Mouse (Mus musculus) stomach, embryonic 16.5 days (tissue): ENCODE measurements around the gene Irak4. TPM values are rescaled to one million over a fixed set of nuclear protein-coding genes. Genes with fewer than 3 reads are reported as not detected.

ENCODE experiments used
- ATAC-seq: fragments of 200-750 bp; cut with Nextera tagmentation; 2 replicates; pipeline ENCODE4 v1.8.0; 2017; ENCODE audit warnings: moderate number of reproducible peaks, moderate TSS enrichment; ENCODE audit not compliant: insufficient read depth, low FRiP score
- H3K27ac ChIP-seq: fragments of 300-500 bp; sonication (generic); 2 replicates; pipeline ENCODE4 v1.5.1; 2014; ENCODE audit warnings: low read length
- H3K27me3 ChIP-seq: fragments of 300-500 bp; sonication (generic); 2 replicates; pipeline ENCODE4 v1.6.1; 2014; ENCODE audit warnings: low read length, control low read depth, mixed read lengths; ENCODE audit not compliant: control insufficient read depth, insufficient read depth
- H3K36me3 ChIP-seq: fragments of 300-500 bp; sonication (generic); 2 replicates; pipeline ENCODE4 v1.6.1; 2014; ENCODE audit warnings: low read length; ENCODE audit not compliant: control insufficient read depth, insufficient read depth
- H3K4me1 ChIP-seq: fragments of 300-500 bp; sonication (generic); 2 replicates; pipeline ENCODE4 v1.6.1; 2014; ENCODE audit warnings: low read length, control low read depth, mixed read lengths; ENCODE audit not compliant: control insufficient read depth, insufficient read depth
- H3K4me2 ChIP-seq: fragments of 300-500 bp; sonication (generic); 2 replicates; pipeline ENCODE4 v1.6.1; 2014; ENCODE audit warnings: low read depth, low read length, mixed read lengths
- H3K4me3 ChIP-seq: fragments of 300-500 bp; sonication (generic); replicated peaks from 2 replicates; pipeline ENCODE4 v1.5.1; 2014; ENCODE audit warnings: mild to moderate bottlenecking, low read length
- H3K9ac ChIP-seq: fragments of 300-500 bp; sonication (generic); 2 replicates; pipeline ENCODE4 v1.6.1; 2014; ENCODE audit warnings: low read length
- H3K9me3 ChIP-seq: fragments of 300-500 bp; sonication (generic); replicated peaks from 2 replicates; pipeline ENCODE4 v1.6.1; 2016; ENCODE audit warnings: low read length, control low read depth; ENCODE audit not compliant: control insufficient read depth
- WGBS: fragments of 180-500 bp; shearing (Covaris S2); extraction: QIAGEN DNeasy Blood & Tissue Kit; methylation state at CpG from one replicate; pipeline ENCODE4 v1.1.7; 2014; 5-methylcytosine and 5-hydroxymethylcytosine counted together
- polyA plus RNA-seq: library from polyadenylated mRNA; unstranded; fragments of >200 nt; fragmentation: Nextera tagmentation; extraction: Ambion mirVana; gene quantifications from 2 replicates; pipeline ENCODE4 v1.2.1, GENCODE M21; 2015

The Irak4 gene
- polyA plus RNA-seq, 1 experiment from 2014 or later = 15.2 TPM

GRCm38 (mm10) chr15:94574566-94575268 lies 31.3 kb downstream of the Irak4 start:
- no peak for ATAC-seq
- no peaks in the 10 kb centered on the region for H3K27me3 ChIP-seq
- H3K4me2 ChIP-seq = no peak overlapping the region
- no peak overlapping the region for H3K9ac ChIP-seq
- H3K36me3 ChIP-seq = no peaks in the 10 kb centered on the region
- WGBS = 72% methylated on average over 4 of the region's 4 CpGs
- no peaks in the 10 kb centered on the region for H3K4me1 ChIP-seq
- H3K9me3 ChIP-seq = no peaks in the 10 kb centered on the region
- H3K4me3 ChIP-seq = no peak overlapping the region
- no peak overlapping the region for H3K27ac ChIP-seq

- no peaks in the 10 kb centered on the region for H3K27me3 ChIP-seq
- H3K36me3 ChIP-seq = peaks cover 30% of the 10 kb centered on the region
- WGBS = 57% methylated on average over 7 of the region's 7 CpGs
- H3K4me1 ChIP-seq = no peaks in the 10 kb centered on the region
- no peak overlapping the region for H3K4me2 ChIP-seq
- H3K4me3 ChIP-seq = no peak overlapping the region
- H3K9ac ChIP-seq = no peak overlapping the region
- no peaks in the 10 kb centered on the region for H3K9me3 ChIP-seq
- H3K27ac ChIP-seq = 0 out of 2 replicates have a peak overlapping the region, but pooled peaks have one; percentile 0
- ATAC-seq = no peak
These were observed 38.7 kb downstream of the Irak4 start for GRCm38 (mm10) chr15:94582000-94582593.

GRCm38 (mm10) chr15:94583153-94583552 lies 39.7 kb downstream of the Irak4 start:
- 60% methylated on average over 10 of the region's 10 CpGs for WGBS

GRCm38 (mm10) chr15:94584738-94585137 lies 41.3 kb downstream of the Irak4 start:
- WGBS = 84% methylated on average over 4 of the region's 4 CpGs
- Histone ChIP-seq H3K4me2 (no peak overlapping the region), H3K27ac (no peak overlapping the region), H3K36me3 (peaks cover 30% of the 10 kb centered on the region), H3K9ac (no peak overlapping the region), H3K4me3 (no peak overlapping the region), H3K4me1 (no peaks in the 10 kb centered on the region; the same call in 1 of the 2 replicates), H3K27me3 (no peaks in the 10 kb centered on the region), H3K9me3 (no peaks in the 10 kb centered on the region)
- ATAC-seq = no peak

More at GRCm38 (mm10) chr15:94583153-94583552, 39.7 kb downstream of the Irak4 start:
- no peaks in the 10 kb centered on the region for H3K9me3 ChIP-seq
- no peaks in the 10 kb centered on the region; the same call in 1 of the 2 replicates for H3K4me1 ChIP-seq
- no peak overlapping the region for H3K4me2 ChIP-seq
- ATAC-seq = no peak; the same call in 1 of the 2 replicates
- no peaks in the 10 kb centered on the region for H3K27me3 ChIP-seq
- H3K27ac ChIP-seq = no peak overlapping the region
- H3K36me3 ChIP-seq = peaks cover 30% of the 10 kb centered on the region
- H3K9ac ChIP-seq = no peak overlapping the region
- H3K4me3 ChIP-seq = no peak overlapping the region

GRCm38 (mm10) chr15:94587826-94588715 lies 44.6 kb downstream of the Irak4 start:
- peak overlapping the region; percentile 75 for H3K4me2 ChIP-seq
- WGBS = 79% methylated on average over 9 of the region's 9 CpGs
- no peak overlapping the region for H3K27ac ChIP-seq
- H3K4me3 ChIP-seq = no peak overlapping the region
- H3K9ac ChIP-seq = no peak overlapping the region
- peaks cover 2% of the 10 kb centered on the region; the same call in 1 of the 2 replicates for H3K4me1 ChIP-seq
- peaks cover 22% of the 10 kb centered on the region; the same call in 1 of the 2 replicates for H3K36me3 ChIP-seq
- H3K9me3 ChIP-seq = no peaks in the 10 kb centered on the region
- no peak for ATAC-seq
- no peaks in the 10 kb centered on the region for H3K27me3 ChIP-seq

- no peaks in the 10 kb centered on the region for H3K9me3 ChIP-seq
- H3K27ac ChIP-seq = peak within 1 kb of the TSS; percentile 64
- whole genome bisulfite sequencing = under 1% methylated on average over 69 of the region's 70 CpGs
- ATAC-seq = peak; percentile 99
- H3K9ac ChIP-seq = peak within 1 kb of the TSS; percentile 98
- H3K4me3 ChIP-seq = peak within 1 kb of the TSS; percentile 71
- H3K4me2 ChIP-seq = peak within 1 kb of the TSS; percentile 75
- peaks cover 2% of the 10 kb centered on the region; the same call in 1 of the 2 replicates for H3K4me1 ChIP-seq
- no peaks in the 10 kb centered on the region for H3K27me3 ChIP-seq
- peaks cover 9% of the 10 kb centered on the region; the same call in 1 of the 2 replicates for H3K36me3 ChIP-seq
These were observed 46.0 kb downstream of the Irak4 start, which contains the start of gene Twf1 for GRCm38 (mm10) chr15:94589219-94590075. Gene Twf1, minus strand, starts transcription at chr15:94589889.

- Histone ChIP-seq H3K4me3 (peak overlapping the region; percentile 71), H3K4me2 (peak overlapping the region; percentile 60), H3K27ac (no peak overlapping the region), H3K27me3 (no peaks in the 10 kb centered on the region), H3K9ac (peak overlapping the region; percentile 60), H3K4me1 (peaks cover 2% of the 10 kb centered on the region; the same call in 1 of the 2 replicates), H3K36me3 (peaks cover 8% of the 10 kb centered on the region; the same call in 1 of the 2 replicates), H3K9me3 (no peaks in the 10 kb centered on the region)
- WGBS = 10% methylated on average over 8 of the region's 8 CpGs
- ATAC-seq = no peak
These were observed 46.6 kb downstream of the Irak4 start for GRCm38 (mm10) chr15:94590083-94590482.

- Histone ChIP-seq H3K9me3 (no peaks in the 10 kb centered on the region), H3K4me2 (no peak overlapping the region), H3K36me3 (0 out of 2 replicates have a peak, but pooled peaks cover under 1% of the 10 kb centered on the region), H3K27me3 (no peaks in the 10 kb centered on the region), H3K4me1 (peaks cover 2% of the 10 kb centered on the region; the same call in 1 of the 2 replicates), H3K9ac (no peak overlapping the region), H3K27ac (no peak overlapping the region), H3K4me3 (no peak overlapping the region)
- 79% methylated on average over 4 of the region's 4 CpGs for WGBS
- no peak for ATAC-seq
These were observed 47.9 kb downstream of the Irak4 start for GRCm38 (mm10) chr15:94591356-94591755.
